Mouse (Mus musculus): ENCODE measurements around the gene Gabrb2. TPM values are rescaled to one million over a fixed set of nuclear protein-coding genes. Genes with fewer than 3 reads are reported as not detected.

Gene Gabrb2
- polyA plus RNA-seq, 1 experiment, result 0.84 TPM

DNA sequence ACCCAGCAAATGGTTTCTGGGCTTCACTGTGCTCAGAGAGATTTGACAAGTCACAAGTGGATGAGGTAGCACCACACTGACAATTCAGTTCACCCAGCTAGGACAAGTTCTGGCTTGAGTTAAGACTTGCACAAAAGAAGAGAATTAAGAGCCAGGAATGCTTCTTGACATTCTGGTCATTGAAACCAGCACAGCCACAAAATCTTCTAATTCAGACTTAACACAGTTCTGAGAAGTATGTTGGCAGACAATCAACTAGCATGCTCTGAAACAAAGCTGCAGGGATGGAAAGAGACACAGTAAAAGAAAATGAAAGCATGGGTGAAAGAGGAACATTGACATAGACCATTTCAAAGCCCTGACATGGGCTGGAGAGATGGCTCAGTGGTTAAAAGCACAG is 162.2 kb downstream of the Gabrb2 start:
- H3K4me1 ChIP-seq (ENCODE audit: control insufficient read depth, insufficient read depth, low read length), result no peaks in the 10 kb centered on the region
- no peak overlapping the region for H3K27ac ChIP-seq (ENCODE audit: insufficient read depth, low read length)
- no peak overlapping the region for H3K4me3 ChIP-seq (ENCODE audit: insufficient read depth, low read length)
- no peak for TF ChIP-seq CTCF (IDR thresholded peaks at IDR 0.05; ENCODE audit: borderline replicate concordance, insufficient read depth, low read length)
- no peak for TF ChIP-seq POLR2A (IDR thresholded peaks at IDR 0.05; ENCODE audit: low read depth, low read length)

DNA sequence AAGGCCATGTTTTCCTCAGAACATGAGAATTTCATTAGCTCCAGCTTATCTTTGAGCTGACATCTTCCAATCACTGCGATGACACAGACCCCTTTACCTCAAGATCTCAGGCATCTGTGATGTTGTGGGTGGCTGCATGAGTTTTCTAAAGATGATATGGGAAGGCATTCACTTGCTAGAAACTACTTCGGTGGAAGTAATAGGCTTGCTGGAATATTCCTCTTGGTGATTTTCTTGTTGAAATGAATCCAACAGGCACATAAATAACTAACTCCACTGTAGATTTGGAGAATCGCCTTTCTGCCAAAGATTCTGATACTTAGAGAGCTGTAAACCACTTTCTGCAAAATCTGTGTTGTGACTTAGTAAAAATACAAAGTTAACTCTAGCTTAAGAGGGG is 172.9 kb downstream of the Gabrb2 start:
- no peak overlapping the region for H3K4me3 ChIP-seq (ENCODE audit: insufficient read depth, low read length)
- TF ChIP-seq CTCF (IDR thresholded peaks at IDR 0.05; ENCODE audit: borderline replicate concordance, insufficient read depth, low read length) (no peak), POLR2A (IDR thresholded peaks at IDR 0.05; ENCODE audit: low read depth, low read length) (no peak)
- no peak overlapping the region for H3K27ac ChIP-seq (ENCODE audit: insufficient read depth, low read length)
- H3K4me1 ChIP-seq (ENCODE audit: control insufficient read depth, insufficient read depth, low read length), result no peaks in the 10 kb centered on the region

DNA sequence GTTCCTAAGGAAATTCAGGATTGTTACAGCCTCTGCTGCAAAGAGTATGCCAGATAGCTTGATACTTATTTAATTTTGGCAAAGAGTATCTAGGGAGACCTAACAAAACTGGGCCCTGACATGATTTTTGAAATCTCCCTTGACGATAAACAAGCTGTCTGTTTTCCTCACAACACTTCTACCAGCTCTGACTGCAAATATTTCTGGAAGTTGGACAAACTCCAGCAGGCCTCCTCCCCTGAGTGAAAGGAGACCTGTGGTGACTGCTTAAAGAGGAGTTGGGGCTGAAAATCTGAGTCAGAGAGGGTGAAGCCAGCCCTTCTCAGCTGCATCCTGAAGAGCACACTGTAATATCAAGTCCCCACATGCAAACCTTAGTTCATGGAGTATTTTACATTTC is 186.7 kb downstream of the Gabrb2 start:
- TF ChIP-seq CTCF (IDR thresholded peaks at IDR 0.05; ENCODE audit: borderline replicate concordance, insufficient read depth, low read length) (no peak), POLR2A (IDR thresholded peaks at IDR 0.05; ENCODE audit: low read depth, low read length) (no peak)
- Histone ChIP-seq H3K4me1 (ENCODE audit: control insufficient read depth, insufficient read depth, low read length) (no peaks in the 10 kb centered on the region), H3K4me3 (ENCODE audit: insufficient read depth, low read length) (no peak overlapping the region), H3K27ac (ENCODE audit: insufficient read depth, low read length) (no peak overlapping the region)

DNA sequence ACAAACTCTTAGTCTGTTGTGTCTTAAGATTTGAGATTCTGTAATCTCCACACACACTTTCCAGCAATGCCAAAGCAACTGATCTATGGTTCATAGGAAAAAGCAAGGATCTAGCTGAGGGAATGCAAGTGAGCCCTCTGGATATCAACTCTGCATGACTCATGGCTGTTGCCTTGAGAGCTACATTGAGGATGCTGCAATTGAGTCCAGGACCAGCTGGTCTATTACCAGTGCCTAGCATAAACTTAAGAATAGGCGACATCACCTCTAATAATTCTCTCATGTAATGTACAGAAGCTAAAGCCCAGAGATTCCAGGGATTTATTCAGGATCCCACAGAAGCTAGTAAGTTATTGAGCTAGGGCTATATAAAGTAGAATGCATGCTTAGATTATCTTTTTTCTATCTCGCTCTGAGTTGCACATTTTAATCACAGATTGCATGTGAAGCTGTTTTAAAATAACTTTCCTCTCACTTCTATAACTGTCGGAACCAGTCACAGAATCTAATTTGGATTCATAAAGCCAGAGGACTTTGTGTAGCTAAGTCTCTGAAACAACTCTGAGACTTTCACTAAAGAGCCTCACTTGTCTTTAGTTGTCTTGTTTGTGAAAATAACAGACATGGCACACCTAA is 189.7 kb downstream of the Gabrb2 start:
- no peaks in the 10 kb centered on the region for H3K4me1 ChIP-seq (ENCODE audit: control insufficient read depth, insufficient read depth, low read length)
- TF ChIP-seq POLR2A (IDR thresholded peaks at IDR 0.05; ENCODE audit: low read depth, low read length), result no peak
- TF ChIP-seq CTCF (IDR thresholded peaks at IDR 0.05; ENCODE audit: borderline replicate concordance, insufficient read depth, low read length), result no peak
- no peak overlapping the region for H3K27ac ChIP-seq (ENCODE audit: insufficient read depth, low read length)
- no peak overlapping the region for H3K4me3 ChIP-seq (ENCODE audit: insufficient read depth, low read length)

DNA sequence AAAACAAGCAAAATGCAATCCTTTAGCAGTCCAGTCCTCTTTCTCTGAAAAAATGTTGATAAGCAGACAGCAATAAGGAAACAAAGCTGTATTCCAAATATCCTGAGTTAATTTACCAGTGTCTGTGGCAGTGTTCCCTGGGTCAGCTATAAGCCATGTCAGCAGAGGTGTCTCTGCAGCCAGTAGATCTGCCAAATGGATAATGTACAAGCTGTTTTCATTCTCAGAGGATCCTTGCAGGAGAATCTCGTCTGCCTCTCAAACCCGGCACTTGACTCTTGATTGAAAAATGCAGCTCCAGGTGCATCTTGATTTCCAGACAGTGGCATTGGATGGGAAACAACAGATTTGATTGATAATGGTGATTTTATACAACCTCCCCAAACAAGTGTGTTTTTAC is 198.6 kb downstream of the Gabrb2 start:
- Histone ChIP-seq H3K4me3 (ENCODE audit: insufficient read depth, low read length) (no peak overlapping the region), H3K4me1 (ENCODE audit: control insufficient read depth, insufficient read depth, low read length) (no peaks in the 10 kb centered on the region), H3K27ac (ENCODE audit: insufficient read depth, low read length) (no peak overlapping the region)
- no peak for TF ChIP-seq CTCF (IDR thresholded peaks at IDR 0.05; ENCODE audit: borderline replicate concordance, insufficient read depth, low read length)
- no peak for TF ChIP-seq POLR2A (IDR thresholded peaks at IDR 0.05; ENCODE audit: low read depth, low read length)

DNA sequence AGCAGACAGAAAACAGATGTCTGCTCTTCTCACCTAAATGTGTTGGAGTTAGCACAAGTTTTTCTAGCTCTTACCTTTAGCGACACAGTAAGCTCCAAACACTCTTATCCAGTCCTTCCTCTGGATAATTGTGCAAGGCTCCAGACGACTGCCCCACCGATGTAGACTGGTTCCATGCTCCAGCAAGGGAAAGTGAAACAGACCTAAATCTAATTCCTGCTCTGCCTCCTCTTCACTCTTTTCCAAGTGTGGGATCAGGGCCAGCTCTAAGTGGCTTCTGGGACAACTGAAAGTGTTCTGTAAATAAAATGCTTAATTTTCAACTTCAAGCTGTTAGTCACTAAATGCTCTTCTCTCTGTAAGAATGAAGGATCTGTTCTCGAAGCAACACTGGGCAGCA is 201.6 kb downstream of the Gabrb2 start:
- no peak overlapping the region for H3K27ac ChIP-seq (ENCODE audit: insufficient read depth, low read length)
- TF ChIP-seq CTCF (IDR thresholded peaks at IDR 0.05; ENCODE audit: borderline replicate concordance, insufficient read depth, low read length) (no peak), POLR2A (IDR thresholded peaks at IDR 0.05; ENCODE audit: low read depth, low read length) (no peak)
- H3K4me1 ChIP-seq (ENCODE audit: control insufficient read depth, insufficient read depth, low read length), result no peaks in the 10 kb centered on the region
- H3K4me3 ChIP-seq (ENCODE audit: insufficient read depth, low read length), result no peak overlapping the region

DNA sequence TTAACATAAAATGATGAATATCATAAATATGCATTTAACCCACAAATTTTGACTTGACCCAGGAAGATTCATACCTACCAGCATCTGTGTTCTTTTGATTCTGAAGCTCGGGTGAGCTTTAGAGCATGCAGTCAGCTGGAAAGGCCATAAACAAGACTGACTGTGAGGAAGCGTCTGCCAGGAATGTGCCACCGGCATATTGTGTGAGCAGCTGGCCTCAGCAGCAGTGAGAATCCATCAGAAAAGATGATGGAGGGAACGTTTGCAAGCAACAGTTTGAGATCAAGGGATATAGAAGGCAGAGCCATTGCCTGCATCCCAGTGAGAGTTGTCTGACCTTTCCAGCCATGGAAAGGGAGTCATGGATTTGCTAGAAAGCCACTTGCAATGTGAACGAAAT is 230.6 kb downstream of the Gabrb2 start:
- Histone ChIP-seq H3K4me1 (ENCODE audit: control insufficient read depth, insufficient read depth, low read length) (no peaks in the 10 kb centered on the region), H3K4me3 (ENCODE audit: insufficient read depth, low read length) (no peak overlapping the region), H3K27ac (ENCODE audit: insufficient read depth, low read length) (no peak overlapping the region)
- TF ChIP-seq POLR2A (IDR thresholded peaks at IDR 0.05; ENCODE audit: low read depth, low read length), result no peak
- TF ChIP-seq CTCF (IDR thresholded peaks at IDR 0.05; ENCODE audit: borderline replicate concordance, insufficient read depth, low read length), result no peak

DNA sequence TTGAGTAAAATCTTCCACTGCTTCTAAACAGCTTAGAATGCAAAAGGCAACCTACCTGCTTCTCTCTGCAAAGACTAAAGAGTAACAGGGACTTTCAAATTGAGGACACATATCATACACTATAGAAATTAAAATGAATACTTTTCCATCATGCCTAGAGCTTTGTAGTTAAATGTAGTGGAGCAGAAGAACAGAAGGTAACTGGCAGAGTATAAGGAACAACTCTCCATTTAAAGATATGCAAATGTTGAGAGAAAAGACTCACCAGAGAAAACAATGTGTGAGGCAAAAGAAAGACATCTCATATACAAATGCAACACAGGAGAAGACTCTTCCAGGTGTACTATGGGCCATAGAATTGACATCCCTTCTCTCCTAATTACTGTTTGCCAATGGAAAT is 232.0 kb downstream of the Gabrb2 start:
- no peaks in the 10 kb centered on the region for H3K4me1 ChIP-seq (ENCODE audit: control insufficient read depth, insufficient read depth, low read length)
- no peak overlapping the region for H3K27ac ChIP-seq (ENCODE audit: insufficient read depth, low read length)
- H3K4me3 ChIP-seq (ENCODE audit: insufficient read depth, low read length), result no peak overlapping the region
- no peak for TF ChIP-seq CTCF (IDR thresholded peaks at IDR 0.05; ENCODE audit: borderline replicate concordance, insufficient read depth, low read length)
- no peak for TF ChIP-seq POLR2A (IDR thresholded peaks at IDR 0.05; ENCODE audit: low read depth, low read length)

DNA sequence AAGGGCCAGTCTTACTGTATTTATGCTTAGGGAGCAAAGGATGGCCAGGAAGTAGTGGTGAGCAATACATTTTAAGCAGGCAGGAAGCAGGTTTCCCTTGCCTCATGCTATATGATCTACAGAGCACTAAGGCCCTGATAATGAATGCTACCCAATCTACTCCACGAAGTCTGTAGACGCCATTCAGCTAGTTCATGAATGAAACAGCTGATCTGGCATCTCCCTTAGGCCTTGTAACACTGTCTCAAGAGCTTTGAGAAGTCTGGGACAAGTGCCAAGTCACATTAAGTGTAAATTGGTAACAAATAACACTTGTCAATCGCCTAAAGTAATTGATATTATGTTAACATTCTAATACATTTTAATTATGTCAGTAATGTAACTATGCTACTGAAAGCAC is 234.6 kb downstream of the Gabrb2 start:
- no peak overlapping the region for H3K27ac ChIP-seq (ENCODE audit: insufficient read depth, low read length)
- no peak overlapping the region for H3K4me3 ChIP-seq (ENCODE audit: insufficient read depth, low read length)
- no peaks in the 10 kb centered on the region for H3K4me1 ChIP-seq (ENCODE audit: control insufficient read depth, insufficient read depth, low read length)
- TF ChIP-seq POLR2A (IDR thresholded peaks at IDR 0.05; ENCODE audit: low read depth, low read length) (no peak), CTCF (IDR thresholded peaks at IDR 0.05; ENCODE audit: borderline replicate concordance, insufficient read depth, low read length) (no peak)

DNA sequence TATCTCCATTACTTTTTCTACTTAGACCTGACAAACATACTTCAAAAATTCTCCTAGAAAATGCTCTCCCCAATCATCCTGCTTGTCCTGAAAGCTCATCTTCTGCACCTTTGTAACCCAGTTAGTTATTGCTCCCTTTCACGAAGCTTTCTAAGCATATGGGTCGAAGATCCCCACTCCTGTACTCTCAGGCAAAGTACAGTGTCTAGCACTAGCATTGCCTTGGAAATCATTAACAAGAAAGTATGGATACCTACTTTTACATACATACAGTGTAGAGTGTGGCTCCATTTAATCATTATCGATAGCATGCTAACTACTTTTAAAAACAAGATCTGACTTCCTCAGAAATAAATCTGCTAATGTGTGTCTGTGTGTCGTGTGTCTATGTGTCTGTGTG is 249.1 kb downstream of the Gabrb2 start:
- no peaks in the 10 kb centered on the region for H3K4me1 ChIP-seq (ENCODE audit: control insufficient read depth, insufficient read depth, low read length)
- H3K4me3 ChIP-seq (ENCODE audit: insufficient read depth, low read length), result no peak overlapping the region
- TF ChIP-seq CTCF (IDR thresholded peaks at IDR 0.05; ENCODE audit: borderline replicate concordance, insufficient read depth, low read length) (no peak), POLR2A (IDR thresholded peaks at IDR 0.05; ENCODE audit: low read depth, low read length) (no peak)
- no peak overlapping the region for H3K27ac ChIP-seq (ENCODE audit: insufficient read depth, low read length)

Other genes starting within 250 kb of the Gabrb2 start
- gene Gabra1, start 236.8 kb upstream of the Gabrb2 start, polyA plus RNA-seq (2011; ENCODE audit: insufficient read length, low read depth, missing spikeins), result 0.30 and 1.1 TPM in 2 replicates
- gene Gabra6, start 98.7 kb upstream of the Gabrb2 start, polyA plus RNA-seq (2011; ENCODE audit: insufficient read length, low read depth, missing spikeins), result not detected in 2 replicates

Data from embryonic fibroblast, embryonic 13.5 days (primary cell).